Mouse (Mus musculus): ENCODE data around the gene Rps6ka2.

DNA sequence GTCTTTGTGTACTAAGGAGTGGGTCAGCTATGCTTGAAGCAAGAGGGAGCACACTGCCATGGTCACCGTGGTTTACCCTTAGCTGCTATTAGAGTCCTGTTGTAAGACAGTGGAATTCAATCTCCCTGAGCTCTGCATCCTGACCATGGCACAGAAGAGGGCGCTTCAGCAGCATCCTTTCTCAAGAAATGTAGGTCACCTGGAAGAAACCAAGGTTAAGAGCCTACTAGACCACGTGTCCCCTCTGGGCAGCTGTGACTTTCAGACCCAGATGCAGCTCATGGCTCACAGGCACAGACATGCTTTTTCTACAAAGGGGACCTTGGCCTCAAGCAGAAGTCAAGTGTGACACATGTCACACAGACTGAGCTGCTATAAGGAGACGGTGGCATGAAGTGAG is 27.5 kb upstream of the Rps6ka2 start:
- no peak for TF ChIP-seq POLR2A (IDR thresholded peaks at IDR 0.05; ENCODE audit: low read depth, low read length)
- TF ChIP-seq CTCF (IDR thresholded peaks at IDR 0.05; ENCODE audit: borderline replicate concordance, insufficient read depth, low read length), result no peak
